Mouse (Mus musculus): ENCODE measurements around the gene Mrpl48. TPM values are rescaled to one million over a fixed set of nuclear protein-coding genes. Genes with fewer than 3 reads are reported as not detected.

The Mrpl48 gene
- total and polyA plus RNA-seq, 3 experiments, result 39.5 to 67.3 TPM; not detected in 1

DNA sequence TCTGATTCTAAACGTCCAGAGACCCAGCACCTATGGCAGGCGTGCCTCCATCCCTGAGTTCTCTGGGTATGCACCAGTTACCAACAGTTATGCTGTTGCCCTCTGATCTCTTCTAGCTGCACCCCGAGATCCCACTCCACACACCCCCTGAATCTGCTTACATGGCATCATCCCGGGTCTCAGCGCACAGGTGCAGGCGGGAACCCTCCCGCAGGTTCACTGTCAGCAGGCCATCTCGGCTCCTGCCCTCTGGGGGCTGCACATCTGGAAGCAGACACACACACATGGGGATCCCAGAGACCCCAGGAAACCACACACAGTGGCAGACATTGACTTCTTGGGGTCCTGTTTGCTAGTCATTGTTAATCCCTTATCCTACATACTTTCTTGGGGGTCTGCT lies 46.3 kb upstream of the Mrpl48 start:
- Histone ChIP-seq H3K4me3 (ENCODE audit: control insufficient read depth in 1 of 2, insufficient read depth in 1 of 2, low read depth in 2 of 2, low read length in 2 of 2) (no peak overlapping the region), H3K27ac (ENCODE audit: control insufficient read depth, low read depth, low read length) (no peak overlapping the region), H3K36me3 (ENCODE audit: control insufficient read depth in 1 of 2, insufficient read depth in 2 of 2, low read length in 2 of 2) (no peaks in the 10 kb centered on the region), H3K9me3 (replicated peaks; ENCODE audit: insufficient read depth, low read length) (no peaks in the 10 kb centered on the region), H3K27me3 (ENCODE audit: control insufficient read depth in 1 of 2, insufficient read depth in 2 of 2, low read length in 2 of 2) (no peaks in the 10 kb centered on the region; a peak in 2 of 4 replicates), H3K4me1 (ENCODE audit: control insufficient read depth in 1 of 2, insufficient read depth in 2 of 2, low read length in 2 of 2) (no peaks in the 10 kb centered on the region), H3K9ac (ENCODE audit: control insufficient read depth, low read depth, low read length, poor library complexity, severe bottlenecking) (no peak overlapping the region), H3K79me2 (ENCODE audit: control insufficient read depth, insufficient read depth, low read length, poor library complexity) (no peaks in the 10 kb centered on the region)
- TF ChIP-seq SMC3 (IDR thresholded peaks at IDR 0.05; ENCODE audit: low read depth, low read length), result no peak
- no peak for TF ChIP-seq TBP (IDR thresholded peaks at IDR 0.05; ENCODE audit: low read depth, low read length)
- TF ChIP-seq USF2 (IDR thresholded peaks at IDR 0.05; ENCODE audit: borderline replicate concordance in 1 of 2, insufficient read depth in 1 of 2, low read depth in 1 of 2, low read length in 2 of 2), result no peak
- TF ChIP-seq CHD1 (IDR thresholded peaks at IDR 0.05; ENCODE audit: low read depth, low read length), result no peak
- no peak for TF ChIP-seq ZC3H11A (IDR thresholded peaks at IDR 0.05; ENCODE audit: low read depth, low read length)
- DNase-seq (ENCODE audit: low read depth, low spot score), result no peak

GRCm38 (mm10) chr7:100653480-100654266 lies 45.6 kb upstream of the Mrpl48 start:
- Histone ChIP-seq H3K4me3 (ENCODE audit: control insufficient read depth in 1 of 2, insufficient read depth in 1 of 2, low read depth in 2 of 2, low read length in 2 of 2) (no peak overlapping the region), H3K9ac (ENCODE audit: control insufficient read depth, low read depth, low read length, poor library complexity, severe bottlenecking) (no peak overlapping the region), H3K36me3 (ENCODE audit: control insufficient read depth in 1 of 2, insufficient read depth in 2 of 2, low read length in 2 of 2) (no peaks in the 10 kb centered on the region), H3K27ac (ENCODE audit: control insufficient read depth, low read depth, low read length) (no peak overlapping the region), H3K4me1 (ENCODE audit: control insufficient read depth in 1 of 2, insufficient read depth in 2 of 2, low read length in 2 of 2) (no peaks in the 10 kb centered on the region), H3K9me3 (replicated peaks; ENCODE audit: insufficient read depth, low read length) (no peaks in the 10 kb centered on the region), H3K27me3 (ENCODE audit: control insufficient read depth in 1 of 2, insufficient read depth in 2 of 2, low read length in 2 of 2) (no peaks in the 10 kb centered on the region; a peak in 1 of 4 replicates), H3K79me2 (ENCODE audit: control insufficient read depth, insufficient read depth, low read length, poor library complexity) (no peaks in the 10 kb centered on the region)
- DNase-seq (ENCODE audit: low read depth, low spot score), result no peak
- no peak for TF ChIP-seq MYC (IDR thresholded peaks at IDR 0.05; ENCODE audit: low read depth, low read length)

DNA sequence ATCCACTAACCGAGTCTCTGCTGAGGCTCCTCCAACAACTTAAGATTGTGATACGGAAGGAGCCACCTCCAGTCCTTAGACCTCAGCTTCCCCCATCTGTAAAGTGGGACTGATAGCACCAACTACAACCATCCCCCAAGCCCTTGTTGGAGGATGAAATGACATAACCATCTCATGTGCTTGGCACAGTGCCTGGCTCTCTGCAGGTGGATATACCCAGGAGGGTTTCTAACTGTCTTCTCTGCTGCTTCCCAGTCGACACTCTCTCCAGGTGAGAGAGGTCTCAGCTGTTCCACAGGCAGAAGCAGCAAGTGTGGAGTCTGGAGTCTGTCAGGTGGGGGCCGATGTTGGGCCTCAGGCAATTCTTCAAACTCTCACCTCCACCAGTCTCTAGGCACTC lies 42.9 kb upstream of the Mrpl48 start:
- Histone ChIP-seq H3K4me1 (ENCODE audit: control insufficient read depth in 1 of 2, insufficient read depth in 2 of 2, low read length in 2 of 2) (no peaks in the 10 kb centered on the region), H3K36me3 (ENCODE audit: control insufficient read depth in 1 of 2, insufficient read depth in 2 of 2, low read length in 2 of 2) (no peaks in the 10 kb centered on the region), H3K79me2 (ENCODE audit: control insufficient read depth, insufficient read depth, low read length, poor library complexity) (no peaks in the 10 kb centered on the region), H3K4me3 (ENCODE audit: control insufficient read depth in 1 of 2, insufficient read depth in 1 of 2, low read depth in 2 of 2, low read length in 2 of 2) (no peak overlapping the region), H3K9me3 (replicated peaks; ENCODE audit: insufficient read depth, low read length) (no peaks in the 10 kb centered on the region), H3K27ac (ENCODE audit: control insufficient read depth, low read depth, low read length) (no peak overlapping the region), H3K27me3 (ENCODE audit: control insufficient read depth in 1 of 2, insufficient read depth in 2 of 2, low read length in 2 of 2) (no peaks in the 10 kb centered on the region), H3K9ac (ENCODE audit: control insufficient read depth, low read depth, low read length, poor library complexity, severe bottlenecking) (no peak overlapping the region)
- DNase-seq (ENCODE audit: low read depth, low spot score), result peak; percentile 32
- TF ChIP-seq GABPA (IDR thresholded peaks at IDR 0.05; ENCODE audit: low read depth, low read length) (no peak), MEF2A (IDR thresholded peaks at IDR 0.05; ENCODE audit: extremely low read depth, insufficient replicate concordance, low read depth, low read length, poor library complexity, severe bottlenecking) (no peak), MAZ (IDR thresholded peaks at IDR 0.05; ENCODE audit: low read depth, low read length) (no peak), CHD1 (IDR thresholded peaks at IDR 0.05; ENCODE audit: low read depth, low read length) (no peak), ETS1 (IDR thresholded peaks at IDR 0.05; ENCODE audit: low read depth, low read length) (no peak), UBTF (IDR thresholded peaks at IDR 0.05; ENCODE audit: borderline replicate concordance, insufficient read depth, low read depth, low read length) (no peak), MXI1 (IDR thresholded peaks at IDR 0.05; ENCODE audit: low read depth, low read length) (no peak), MAFK (IDR thresholded peaks at IDR 0.05; ENCODE audit: borderline replicate concordance, low read depth, low read length) (no peak), HCFC1 (IDR thresholded peaks at IDR 0.05; ENCODE audit: low read depth, low read length) (no peak), MAX (IDR thresholded peaks at IDR 0.05; ENCODE audit: low read length) (no peak), POLR2AphosphoS2 (IDR thresholded peaks at IDR 0.05; ENCODE audit: low read length) (no peak), BHLHE40 (IDR thresholded peaks at IDR 0.05; ENCODE audit: borderline replicate concordance, low read depth, low read length) (no peak), MYB (IDR thresholded peaks at IDR 0.05; ENCODE audit: low read depth, low read length) (no peak), POLR2AphosphoS5 (IDR thresholded peaks at IDR 0.05; ENCODE audit: borderline replicate concordance, low read depth, low read length) (no peak)
